Mouse (Mus musculus): ENCODE measurements around the gene Gm28043. TPM values are rescaled to one million over a fixed set of nuclear protein-coding genes. Genes with fewer than 3 reads are reported as not detected.

Gene Gm28043
- total and polyA plus RNA-seq, 3 experiments, result 1.3 to 3.4 TPM; not detected in 1

GRCm38 (mm10) chr17:29569831-29570230 is 44.8 kb upstream of the Gm28043 start:
- Histone ChIP-seq H3K4me1 (ENCODE audit: control insufficient read depth in 1 of 2, insufficient read depth in 2 of 2, low read length in 2 of 2) (no peaks in the 10 kb centered on the region), H3K4me3 (ENCODE audit: control insufficient read depth in 1 of 2, insufficient read depth in 1 of 2, low read depth in 2 of 2, low read length in 2 of 2) (no peak overlapping the region), H3K79me2 (ENCODE audit: control insufficient read depth, insufficient read depth, low read length, poor library complexity) (no peaks in the 10 kb centered on the region), H3K36me3 (ENCODE audit: control insufficient read depth in 1 of 2, insufficient read depth in 2 of 2, low read length in 2 of 2) (peaks cover 0 to 1% of the 10 kb centered on the region in 2 experiments; a peak in 2 of 4 replicates), H3K27ac (ENCODE audit: control insufficient read depth, low read depth, low read length) (no peak overlapping the region), H3K27me3 (ENCODE audit: control insufficient read depth in 1 of 2, insufficient read depth in 2 of 2, low read length in 2 of 2) (no peaks in the 10 kb centered on the region), H3K9ac (ENCODE audit: control insufficient read depth, low read depth, low read length, poor library complexity, severe bottlenecking) (no peak overlapping the region), H3K9me3 (replicated peaks; ENCODE audit: insufficient read depth, low read length) (no peaks in the 10 kb centered on the region)
- TF ChIP-seq TAL1 (IDR thresholded peaks at IDR 0.05; ENCODE audit: low read length), result no peak
- no peak for DNase-seq (ENCODE audit: low read depth, low spot score)

GRCm38 (mm10) chr17:29579579-29580126 is 35.0 kb upstream of the Gm28043 start:
- H3K79me2 ChIP-seq (ENCODE audit: control insufficient read depth, insufficient read depth, low read length, poor library complexity), result no peaks in the 10 kb centered on the region
- DNase-seq (ENCODE audit: low read depth, low spot score), result no peak
- H3K27ac ChIP-seq (ENCODE audit: control insufficient read depth, low read depth, low read length), result no peak overlapping the region
- no peaks in the 10 kb centered on the region for H3K4me1 ChIP-seq (ENCODE audit: control insufficient read depth in 1 of 2, insufficient read depth in 2 of 2, low read length in 2 of 2)
- no peak overlapping the region for H3K9ac ChIP-seq (ENCODE audit: control insufficient read depth, low read depth, low read length, poor library complexity, severe bottlenecking)
- no peaks in the 10 kb centered on the region for H3K27me3 ChIP-seq (ENCODE audit: control insufficient read depth in 1 of 2, insufficient read depth in 2 of 2, low read length in 2 of 2)
- TF ChIP-seq ZKSCAN1 (IDR thresholded peaks at IDR 0.05; ENCODE audit: low read depth, low read length) (no peak), ELF1 (IDR thresholded peaks at IDR 0.05; ENCODE audit: low read depth, low read length) (no peak), CHD1 (IDR thresholded peaks at IDR 0.05; ENCODE audit: low read depth, low read length) (no peak), EP300 (IDR thresholded peaks at IDR 0.05; ENCODE audit: low read depth in 1 of 2, low read length in 2 of 2) (no peak), UBTF (IDR thresholded peaks at IDR 0.05; ENCODE audit: borderline replicate concordance, insufficient read depth, low read depth, low read length) (no peak), HCFC1 (IDR thresholded peaks at IDR 0.05; ENCODE audit: low read depth, low read length) (no peak), SMC3 (IDR thresholded peaks at IDR 0.05; ENCODE audit: low read depth, low read length) (no peak), ZMIZ1 (IDR thresholded peaks at IDR 0.05; ENCODE audit: low read depth, low read length) (no peak), RCOR1 (IDR thresholded peaks at IDR 0.05; ENCODE audit: low read depth, low read length) (no peak), POLR2A (IDR thresholded peaks at IDR 0.05; ENCODE audit: control insufficient read depth in 1 of 2, insufficient read depth in 1 of 2, low read depth in 1 of 2, low read length in 2 of 2, poor library complexity in 1 of 2) (no peak), USF1 (IDR thresholded peaks at IDR 0.05; ENCODE audit: low read depth, low read length) (no peak), ZC3H11A (IDR thresholded peaks at IDR 0.05; ENCODE audit: low read depth, low read length) (no peak), NRF1 (IDR thresholded peaks at IDR 0.05; ENCODE audit: insufficient read depth, low read depth, low read length, poor library complexity, severe bottlenecking) (no peak), MAX (IDR thresholded peaks at IDR 0.05; ENCODE audit: low read length) (no peak), MYB (IDR thresholded peaks at IDR 0.05; ENCODE audit: low read depth, low read length) (no peak), POLR2AphosphoS2 (IDR thresholded peaks at IDR 0.05; ENCODE audit: low read length) (no peak), ZNF384 (IDR thresholded peaks at IDR 0.05; ENCODE audit: low read depth, low read length) (no peak), MXI1 (IDR thresholded peaks at IDR 0.05; ENCODE audit: low read depth, low read length) (no peak), MAZ (IDR thresholded peaks at IDR 0.05; ENCODE audit: low read depth, low read length) (no peak), TCF12 (IDR thresholded peaks at IDR 0.05; ENCODE audit: low read depth, low read length) (no peak)
- no peaks in the 10 kb centered on the region; a peak in 1 of 4 replicates for H3K36me3 ChIP-seq (ENCODE audit: control insufficient read depth in 1 of 2, insufficient read depth in 2 of 2, low read length in 2 of 2)
- no peak overlapping the region for H3K4me3 ChIP-seq (ENCODE audit: control insufficient read depth in 1 of 2, insufficient read depth in 1 of 2, low read depth in 2 of 2, low read length in 2 of 2)
- H3K9me3 ChIP-seq (replicated peaks; ENCODE audit: insufficient read depth, low read length), result no peaks in the 10 kb centered on the region
